Mouse (Mus musculus): ENCODE results near the gene Kirrel3.
A peak's percentile ranks its signal among the peaks of the same experiment; 100 is the strongest.

Gene Kirrel3

GRCm38 (mm10) chr9:34980516-34981265 lies 495.0 kb downstream of the Kirrel3 start:
- no peak for DNase-seq (ENCODE audit: low spot score in 2 of 2)

DNA sequence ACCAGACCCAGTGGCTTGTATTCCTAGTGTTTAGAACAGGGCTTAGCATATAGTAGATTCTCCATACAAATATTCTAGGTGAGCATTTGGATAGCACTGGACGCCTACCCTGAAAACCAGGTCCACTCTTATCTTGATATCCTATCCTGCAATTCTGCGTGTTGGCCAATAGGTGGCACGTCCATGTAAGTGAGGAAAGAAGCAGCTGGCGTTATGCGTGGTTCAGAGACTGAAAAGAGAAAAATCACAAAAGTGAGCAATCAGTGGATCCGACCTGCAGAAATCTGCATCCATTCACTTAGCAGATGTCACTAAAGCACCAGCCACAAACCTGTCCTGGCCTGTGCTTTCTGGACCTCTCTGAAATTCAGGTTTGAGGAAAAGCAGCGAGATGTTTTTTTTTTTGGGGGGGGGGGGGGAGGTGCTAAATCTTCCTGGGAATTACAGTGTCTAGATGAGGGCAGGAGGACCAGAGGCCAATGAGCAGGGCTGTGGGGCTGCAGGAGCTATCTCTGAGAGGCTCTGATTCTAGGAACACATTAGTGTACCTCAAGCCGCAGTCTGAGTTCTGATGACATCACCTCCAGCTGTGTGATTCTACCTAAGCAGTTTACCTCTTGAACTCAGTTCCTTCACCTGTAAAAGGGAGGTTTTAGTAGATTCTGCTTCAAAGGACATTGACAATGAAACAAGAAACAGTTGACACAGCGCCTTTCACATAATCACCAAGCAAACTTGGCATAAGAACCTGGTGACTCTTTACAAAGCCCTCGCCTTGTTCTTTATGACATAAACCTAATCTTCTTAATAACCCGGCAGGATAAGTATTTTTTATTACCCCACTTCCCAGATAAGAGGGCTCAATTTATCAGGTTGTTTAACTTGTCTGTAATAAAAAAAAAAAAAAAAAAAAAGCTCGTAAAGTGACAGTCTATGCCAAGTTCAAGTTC lies 498.1 kb downstream of the Kirrel3 start:
- peak in 1 of 2 experiments; percentile 27 for DNase-seq (ENCODE audit: low spot score in 2 of 2)

GRCm38 (mm10) chr9:34986156-34986555 lies 500.5 kb downstream of the Kirrel3 start:
- DNase-seq (ENCODE audit: low spot score in 2 of 2): peak; percentile 53 to 67

DNA sequence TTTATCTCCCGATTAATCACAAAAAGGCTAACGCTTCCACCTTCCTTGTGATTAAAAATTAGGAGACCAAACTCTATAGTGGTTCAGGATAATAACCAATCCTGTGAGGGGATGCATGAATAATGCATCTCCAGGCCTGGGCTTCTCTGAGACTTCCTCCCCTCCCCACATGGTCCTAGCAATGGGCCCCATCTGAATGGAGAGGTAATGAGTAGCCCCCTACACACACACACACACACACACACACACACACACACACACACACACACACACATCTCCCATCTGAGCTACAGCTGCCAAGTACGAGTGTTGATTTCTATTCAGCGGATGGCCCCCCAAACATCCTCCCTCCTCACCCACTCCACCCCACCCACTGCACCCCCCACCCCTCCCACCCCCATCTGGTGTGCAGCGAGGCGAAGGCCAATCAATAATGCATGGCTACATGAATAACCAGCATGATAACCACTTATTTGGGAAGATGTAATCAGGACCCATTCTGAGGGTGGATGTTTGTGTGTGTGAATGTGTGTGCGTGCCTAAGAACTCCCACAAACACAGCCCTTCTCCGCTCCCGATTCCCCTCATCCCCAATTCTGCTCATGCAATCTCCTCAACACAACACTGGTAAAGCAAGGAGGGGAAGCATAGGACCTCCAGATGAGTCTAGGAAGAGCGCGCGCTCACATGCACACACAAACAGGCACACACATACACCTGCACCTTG lies 501.9 kb downstream of the Kirrel3 start:
- DNase-seq (ENCODE audit: low spot score in 2 of 2): no peak

DNA sequence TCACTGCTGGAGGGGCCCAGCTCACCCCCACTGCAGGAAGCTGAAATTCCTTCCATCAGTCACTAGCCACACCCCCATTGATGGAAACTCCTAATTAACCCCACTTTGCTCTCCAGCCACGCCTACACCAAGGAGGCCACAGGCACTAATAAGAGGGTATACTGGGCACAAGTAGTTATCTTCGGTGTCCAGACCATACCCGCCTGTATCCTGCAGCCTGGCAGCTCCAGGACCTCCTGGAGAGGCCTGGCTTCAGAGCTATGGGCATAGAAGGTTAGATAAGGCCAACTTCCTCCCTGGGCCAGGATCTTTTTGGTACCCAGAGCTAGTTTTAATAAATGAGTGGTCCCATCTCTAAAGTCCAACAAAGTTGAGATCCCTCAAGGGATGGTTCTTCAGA lies 503.0 kb downstream of the Kirrel3 start:
- no peak for DNase-seq (ENCODE audit: low spot score in 2 of 2)

- no peak for DNase-seq (ENCODE audit: low spot score in 2 of 2)
Observed at GRCm38 (mm10) chr9:34992201-34992600, 506.5 kb downstream of the Kirrel3 start.

DNA sequence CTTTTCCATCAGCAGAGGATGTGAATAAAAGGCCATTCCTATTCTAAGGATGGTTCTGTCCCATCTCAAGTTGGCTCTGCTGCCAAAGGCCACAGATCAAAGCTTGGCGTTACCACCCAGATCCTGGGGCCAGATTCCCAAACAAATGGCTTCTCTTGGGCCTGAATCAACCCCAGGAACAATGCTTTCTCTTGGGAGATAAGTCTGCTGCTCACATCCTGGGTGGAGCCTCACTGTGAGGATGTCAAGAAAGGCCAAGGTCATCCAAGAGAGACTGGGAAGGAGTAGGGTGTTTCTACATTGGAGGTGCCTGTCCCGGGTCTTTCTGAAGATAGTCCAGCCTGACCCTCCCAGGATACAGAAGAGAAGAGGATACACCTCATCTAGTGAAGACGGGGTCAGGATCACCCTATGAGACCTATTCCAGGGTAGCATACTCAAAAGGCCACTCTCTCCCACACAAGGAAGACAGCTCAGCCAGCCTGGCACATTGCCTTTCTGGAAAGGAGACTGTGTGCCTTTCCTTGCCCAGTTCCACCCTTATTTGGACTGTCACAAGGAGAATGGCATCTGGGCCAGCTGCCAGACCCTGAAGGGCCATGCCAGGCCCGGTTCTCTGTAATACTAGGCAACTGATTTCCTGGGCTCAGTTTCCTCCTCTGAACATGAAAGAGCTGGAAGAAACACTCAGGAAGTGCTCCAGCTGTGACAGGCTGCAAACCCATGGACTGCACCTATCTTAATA lies 507.9 kb downstream of the Kirrel3 start:
- peak; percentile 51 to 64 for DNase-seq (ENCODE audit: low spot score in 2 of 2)

DNA sequence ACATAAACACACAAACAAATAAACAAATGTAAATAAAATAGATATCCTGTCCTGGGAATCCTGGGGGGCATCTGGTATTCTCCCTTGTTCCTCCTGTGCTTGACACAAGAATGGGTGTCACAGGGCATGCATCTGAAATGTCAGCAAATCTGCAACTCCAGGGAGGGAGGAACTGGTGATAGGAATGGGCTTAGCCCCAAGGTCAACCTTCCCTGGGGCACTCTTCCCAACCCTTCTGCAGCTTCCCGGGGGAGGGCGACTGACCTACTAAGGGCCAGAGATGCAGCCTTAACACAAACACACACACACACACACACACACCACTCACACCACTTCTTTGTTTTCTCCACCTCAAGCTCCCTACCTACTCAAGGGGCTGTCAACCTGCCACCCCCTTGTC lies 509.4 kb downstream of the Kirrel3 start:
- DNase-seq (ENCODE audit: low spot score in 2 of 2): no peak

GRCm38 (mm10) chr9:34995660-34996378 lies 510.1 kb downstream of the Kirrel3 start:
- DNase-seq (ENCODE audit: low spot score in 2 of 2): peak; percentile 47 to 64

DNA sequence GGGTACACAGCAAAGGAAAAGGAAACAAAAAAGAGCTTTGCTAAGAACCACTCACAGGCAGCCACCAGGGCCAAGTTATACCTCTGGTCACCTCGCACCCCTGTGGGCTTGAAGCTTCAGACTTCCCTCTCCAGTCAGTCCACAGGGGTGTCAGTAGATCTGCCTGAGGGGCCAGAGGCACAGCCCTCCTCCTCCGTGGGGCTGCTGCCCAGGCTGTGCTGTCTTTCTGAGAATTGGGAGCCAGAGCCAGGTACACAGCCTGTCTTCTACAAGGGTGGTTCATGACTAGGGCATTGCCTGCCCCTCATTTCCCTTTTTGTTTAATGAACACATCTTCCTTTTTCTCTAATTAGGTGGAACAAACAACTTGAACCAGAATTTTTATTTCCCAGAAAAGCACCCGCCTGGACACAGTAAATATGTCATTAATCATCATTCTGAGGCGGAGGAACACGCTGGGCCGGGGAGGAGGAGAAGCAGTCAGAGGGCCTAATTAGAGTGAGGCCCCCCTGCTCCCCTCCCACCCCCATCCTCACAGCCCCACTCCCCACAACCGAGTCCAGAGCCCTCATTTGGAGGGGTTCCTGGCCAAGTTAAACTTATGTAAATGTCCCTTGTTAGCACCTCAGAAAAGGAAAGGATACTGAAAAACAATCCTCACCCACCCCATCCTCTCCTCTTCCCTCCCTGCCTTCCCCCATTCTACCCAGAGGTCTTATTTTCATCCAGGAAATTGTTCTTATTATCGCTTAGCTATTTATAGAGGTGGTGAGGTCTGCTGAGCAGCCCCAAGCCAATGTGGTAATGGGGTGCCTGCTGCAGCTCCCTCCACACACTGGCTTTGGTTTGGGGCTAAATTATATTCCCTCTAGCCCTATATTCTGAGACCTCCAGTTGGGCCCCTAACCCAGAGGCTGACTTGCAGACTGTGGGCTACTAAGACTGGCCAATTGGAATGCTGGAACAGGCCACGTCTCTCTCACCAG lies 512.5 kb downstream of the Kirrel3 start:
- DNase-seq (ENCODE audit: low spot score in 2 of 2): no peak

DNA sequence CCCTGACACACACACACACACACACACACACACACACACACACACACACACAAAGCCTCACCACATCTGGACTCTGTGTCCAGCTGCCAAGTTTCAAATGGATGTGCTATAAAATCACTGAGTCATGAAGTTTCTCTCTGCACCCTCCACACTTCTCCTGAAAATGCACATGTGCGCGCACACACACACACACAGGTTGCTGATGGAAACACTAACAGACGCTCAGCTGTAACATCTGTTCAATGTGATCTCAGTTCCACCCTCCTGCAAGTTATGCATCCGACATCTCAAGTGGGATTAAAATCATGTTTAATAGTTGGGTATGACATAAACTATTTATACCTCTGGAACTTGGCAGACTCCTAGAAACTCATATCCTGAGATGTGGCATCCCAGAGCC lies 518.4 kb downstream of the Kirrel3 start:
- DNase-seq (ENCODE audit: low spot score in 2 of 2): no peak

DNA sequence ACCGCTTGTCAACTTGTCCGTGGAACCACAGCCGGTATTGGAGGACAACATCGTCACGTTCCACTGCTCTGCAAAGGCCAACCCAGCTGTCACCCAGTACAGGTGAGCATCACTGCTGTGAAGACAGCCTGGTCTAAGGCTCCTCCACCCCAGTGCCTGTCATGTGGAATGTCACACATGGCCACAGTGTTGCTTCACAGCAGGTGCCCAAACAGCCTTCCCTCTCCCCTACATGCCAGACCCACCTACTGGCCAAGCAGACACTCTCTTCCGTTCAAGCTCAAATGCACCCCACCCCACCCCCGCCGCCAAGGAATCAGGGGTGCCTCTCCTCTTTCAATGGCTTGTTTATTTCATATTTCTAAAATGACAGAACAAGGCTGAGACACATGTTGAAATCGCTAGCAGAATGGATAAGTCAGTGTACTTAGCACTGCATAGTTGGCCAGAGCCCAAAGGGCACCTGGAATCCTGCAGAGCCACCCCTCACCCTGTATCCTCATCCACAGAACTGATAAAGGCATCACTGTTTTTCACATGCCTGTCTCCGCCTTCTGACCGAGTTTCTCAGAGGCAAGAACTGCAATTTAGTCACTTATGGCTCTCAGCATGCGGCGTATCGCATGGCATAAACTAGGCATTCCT lies 522.1 kb downstream of the Kirrel3 start:
- no peak for DNase-seq (ENCODE audit: low spot score in 2 of 2)

GRCm38 (mm10) chr9:35016762-35017161 lies 531.1 kb downstream of the Kirrel3 start:
- DNase-seq (ENCODE audit: low spot score in 2 of 2): no peak

DNA sequence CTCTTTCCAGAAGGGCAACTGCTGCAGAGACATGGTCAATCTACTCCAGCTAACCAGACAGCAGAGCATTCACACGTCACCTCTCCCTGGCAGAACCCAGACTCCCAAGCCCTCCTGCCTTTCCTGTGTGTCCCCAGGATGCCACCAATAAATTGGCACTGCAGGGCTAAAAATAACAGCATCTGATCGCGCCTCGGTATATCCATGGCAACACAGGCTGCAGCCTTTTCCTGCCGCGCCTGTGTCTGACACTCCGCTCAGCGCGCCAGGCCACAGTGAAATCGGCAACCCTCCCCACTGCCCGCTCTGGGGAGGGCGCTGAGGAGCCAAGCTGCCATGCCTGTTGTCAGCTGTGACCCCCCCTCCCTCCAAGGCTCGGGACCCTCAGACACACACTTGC lies 531.9 kb downstream of the Kirrel3 start:
- peak; percentile 75 to 83 for DNase-seq (ENCODE audit: low spot score in 2 of 2)

GRCm38 (mm10) chr9:35018056-35018455 lies 532.4 kb downstream of the Kirrel3 start:
- no peak for DNase-seq (ENCODE audit: low spot score in 2 of 2)

DNA sequence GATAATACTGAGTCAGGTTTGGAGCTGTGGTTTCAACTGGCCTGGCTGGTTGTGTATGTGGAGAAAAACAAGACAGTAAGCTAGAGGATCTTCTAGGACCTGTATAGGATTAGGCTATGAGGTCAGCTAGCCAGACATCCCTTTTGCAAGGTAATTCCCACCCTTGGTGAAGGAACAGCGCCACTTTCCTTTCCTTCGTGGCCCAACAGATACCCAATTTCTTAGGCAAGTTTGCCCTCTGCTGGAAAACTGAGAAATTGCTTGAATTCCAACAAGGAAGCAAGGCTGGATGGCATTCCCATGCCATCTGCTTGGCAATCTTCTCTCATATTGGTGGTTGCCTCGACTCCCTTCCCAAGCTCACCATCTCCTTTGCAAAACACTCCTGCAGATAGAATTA lies 533.7 kb downstream of the Kirrel3 start:
- peak; percentile 77 to 89 for DNase-seq (ENCODE audit: low spot score in 2 of 2)

GRCm38 (mm10) chr9:35020015-35020653 lies 534.4 kb downstream of the Kirrel3 start:
- DNase-seq (ENCODE audit: low spot score in 2 of 2): no peak

- DNase-seq (ENCODE audit: low spot score in 2 of 2): no peak
Observed at GRCm38 (mm10) chr9:35021744-35022143, 536.0 kb downstream of the Kirrel3 start.
